In genomic region chr16:78337226-78337625, GRCm38 (mm10) we compare ENCODE assay signal across 22 mouse cellular contexts. TPM values are rescaled to one million over a fixed set of nuclear protein-coding genes. Genes with fewer than 3 reads are reported as not detected.
DNase-seq lines count a peak whose midpoint lies in the region; ATAC-seq lines count a peak whose summit lies in the region.
"Had no signal": no experiment of that assay in that cellular context is flagged by ENCODE, and none has a peak within 500 bp of the region (broad histone marks: within the 10 kb centered on the region; RNA-seq: fewer than 3 reads in every experiment).

No protein-coding gene starts in this region.

- no peak overlapping the region for H3K27ac ChIP-seq in heart, embryonic 10.5 days
- 0 out of 2 replicates have a peak overlapping the region, but pooled peaks have one; percentile 29 for H3K27ac ChIP-seq in midbrain, embryonic 10.5 days (replicated peaks)
- H3K27ac ChIP-seq in midbrain, embryonic 13.5 days = no peak overlapping the region
- peak overlapping the region; percentile 16; the same call in 1 of the 2 replicates for H3K27ac ChIP-seq in neural tube, embryonic 14.5 days (ENCODE audit: low read depth, low read length)
- H3K27ac ChIP-seq in hindbrain, embryonic 10.5 days = no peak overlapping the region
- H3K27ac ChIP-seq: hindbrain, postnatal 0 days; limb, embryonic 12.5 days; liver, embryonic 13.5 days; midbrain, embryonic 15.5 days; stomach, postnatal 0 days had no signal

- H3K9me3 ChIP-seq in heart, embryonic 10.5 days = no peaks in the 10 kb centered on the region
- no peaks in the 10 kb centered on the region for H3K9me3 ChIP-seq in midbrain, embryonic 10.5 days (replicated peaks)
- no peaks in the 10 kb centered on the region for H3K9me3 ChIP-seq in midbrain, embryonic 13.5 days
- H3K9me3 ChIP-seq in neural tube, embryonic 14.5 days (ENCODE audit: control insufficient read depth, low read length) = no peaks in the 10 kb centered on the region
- no peaks in the 10 kb centered on the region for H3K9me3 ChIP-seq in hindbrain, embryonic 10.5 days
- H3K9me3 ChIP-seq: limb, embryonic 12.5 days; liver, embryonic 13.5 days; midbrain, embryonic 15.5 days had no signal

- H3K4me1 ChIP-seq in heart, embryonic 10.5 days = no peaks in the 10 kb centered on the region
- H3K4me1 ChIP-seq in midbrain, embryonic 10.5 days = peaks cover 7% of the 10 kb centered on the region; the same call in 1 of the 2 replicates
- 0 out of 2 replicates have a peak, but pooled peaks cover 5% of the 10 kb centered on the region for H3K4me1 ChIP-seq in midbrain, embryonic 13.5 days (replicated peaks)
- no peaks in the 10 kb centered on the region for H3K4me1 ChIP-seq in neural tube, embryonic 14.5 days (ENCODE audit: control insufficient read depth, insufficient read depth, low read length)
- H3K4me1 ChIP-seq in hindbrain, embryonic 10.5 days (replicated peaks) = peaks cover 6% of the 10 kb centered on the region; the same call in 1 of the 2 replicates
- H3K4me1 ChIP-seq: liver, embryonic 13.5 days; midbrain, embryonic 15.5 days had no signal

- WGBS in heart, embryonic 10.5 days = 70% methylated on average over 8 of the region's 8 CpGs
- WGBS in midbrain, embryonic 10.5 days = 77% methylated on average over 8 of the region's 8 CpGs
- WGBS in midbrain, embryonic 13.5 days = 66% methylated on average over 8 of the region's 8 CpGs
- WGBS in neural tube, embryonic 14.5 days = 17% methylated on average over 8 of the region's 8 CpGs
- WGBS in hindbrain, embryonic 10.5 days = 76% methylated on average over 8 of the region's 8 CpGs

- peak; percentile 45 for DNase-seq in heart, adult 11 months
- no peak for DNase-seq in heart, embryonic 10.5 days (ENCODE audit: low spot score)
- no peak for DNase-seq in midbrain, embryonic 10.5 days (ENCODE audit: low spot score)
- DNase-seq in adrenal gland, postnatal 36 days = peak; percentile 21 to 38
- no peak for DNase-seq in hindbrain, embryonic 10.5 days (ENCODE audit: low spot score)
- DNase-seq: cerebellum, adult 11-12 months; cerebellum, postnatal 36 days; gastrocnemius, postnatal 25 days; heart, postnatal 14 days; kidney, postnatal 14 days; liver, embryonic 13.5 days; right cerebral cortex, postnatal 25 days had no signal

- no peak; the same call in 1 of the 2 replicates for ATAC-seq in midbrain, embryonic 13.5 days
- peak; percentile 78 for ATAC-seq in neural tube, embryonic 14.5 days (ENCODE audit: low read depth)
- ATAC-seq: activated CD4-positive, CD25-positive, alpha-beta regulatory T cell, adult 4 months; hindbrain, postnatal 0 days; midbrain, embryonic 15.5 days; Patski had no signal

- H3K27me3 ChIP-seq in heart, embryonic 10.5 days (ENCODE audit: insufficient read depth, poor library complexity, severe bottlenecking) = no peaks in the 10 kb centered on the region
- no peaks in the 10 kb centered on the region for H3K27me3 ChIP-seq in midbrain, embryonic 10.5 days (ENCODE audit: low read depth, poor library complexity, severe bottlenecking)
- H3K27me3 ChIP-seq in midbrain, embryonic 13.5 days = no peaks in the 10 kb centered on the region
- H3K27me3 ChIP-seq in neural tube, embryonic 14.5 days (ENCODE audit: control insufficient read depth, insufficient read depth, low read length) = no peaks in the 10 kb centered on the region
- no peaks in the 10 kb centered on the region for H3K27me3 ChIP-seq in hindbrain, embryonic 10.5 days (ENCODE audit: insufficient read depth, poor library complexity, severe bottlenecking)
- H3K27me3 ChIP-seq: limb, embryonic 12.5 days; liver, embryonic 13.5 days; midbrain, embryonic 15.5 days; Patski had no signal

- no peak overlapping the region for H3K9ac ChIP-seq in midbrain, embryonic 13.5 days (replicated peaks)
- H3K9ac ChIP-seq in neural tube, embryonic 14.5 days (replicated peaks; ENCODE audit: low read depth, low read length) = no peak overlapping the region
- H3K9ac ChIP-seq: limb, embryonic 12.5 days; liver, embryonic 13.5 days; midbrain, embryonic 15.5 days had no signal

- no peak overlapping the region for H3K4me2 ChIP-seq in midbrain, embryonic 13.5 days (replicated peaks)
- no peak overlapping the region for H3K4me2 ChIP-seq in neural tube, embryonic 14.5 days (ENCODE audit: low read depth, low read length)
- H3K4me2 ChIP-seq: heart, embryonic 11.5 days; limb, embryonic 12.5 days; liver, embryonic 13.5 days; midbrain, embryonic 15.5 days had no signal

- peaks cover 55% of the 10 kb centered on the region for H3K36me3 ChIP-seq in heart, embryonic 10.5 days
- H3K36me3 ChIP-seq in midbrain, embryonic 10.5 days = peaks cover 92% of the 10 kb centered on the region
- H3K36me3 ChIP-seq in midbrain, embryonic 13.5 days = peaks cover 52% of the 10 kb centered on the region
- peaks cover 17% of the 10 kb centered on the region for H3K36me3 ChIP-seq in neural tube, embryonic 14.5 days (ENCODE audit: control insufficient read depth, insufficient read depth, low read length)
- peaks cover 89% of the 10 kb centered on the region for H3K36me3 ChIP-seq in hindbrain, embryonic 10.5 days

- H3K4me3 ChIP-seq in heart, embryonic 10.5 days = no peak overlapping the region
- H3K4me3 ChIP-seq in midbrain, embryonic 10.5 days = no peak overlapping the region
- H3K4me3 ChIP-seq in midbrain, embryonic 13.5 days (replicated peaks) = no peak overlapping the region
- H3K4me3 ChIP-seq in neural tube, embryonic 14.5 days (ENCODE audit: low read depth, low read length) = no peak overlapping the region
- no peak overlapping the region for H3K4me3 ChIP-seq in hindbrain, embryonic 10.5 days
- H3K4me3 ChIP-seq: erythroblast, embryonic 14.5 days; limb, embryonic 12.5 days; liver, embryonic 13.5 days; midbrain, embryonic 15.5 days had no signal

RNA-seq across cellular contexts. Expression of gene Cxadr, which starts 35.9 kb away (rescaled TPM):
- 27.9 and 35.9 TPM in 2 replicates for polyA plus RNA-seq in heart, embryonic 10.5 days (2016; fragmentation: Nextera tagmentation; extraction: Ambion mirVana)
- polyA plus RNA-seq in midbrain, embryonic 10.5 days (2016; fragmentation: Nextera tagmentation; extraction: Ambion mirVana) = 59.9 and 75.6 TPM in 2 replicates
- 135 and 153 TPM in 2 replicates for polyA plus RNA-seq in midbrain, embryonic 13.5 days (2015; fragmentation: Nextera tagmentation; extraction: Ambion mirVana)
- total RNA-seq in adrenal gland, postnatal 36 days (2021) = 10 to 100 TPM in 1 of 2 experiments, 1 to 10 TPM in 1; 6.7 to 32.1 TPM
- polyA plus RNA-seq in neural tube, embryonic 14.5 days (2014; fragmentation: Nextera tagmentation; extraction: Ambion mirVana) = 99.4 and 115 TPM in 2 replicates
- polyA plus RNA-seq in hindbrain, embryonic 10.5 days (2016; fragmentation: Nextera tagmentation; extraction: Ambion mirVana) = 48.3 and 58.4 TPM in 2 replicates
- polyA plus RNA-seq: erythroblast, embryonic 14.5 days had no signal

RNA-seq across cellular contexts. Expression of gene Btg3, which starts 39.8 kb away (rescaled TPM):
- 76.6 and 93.9 TPM in 2 replicates for polyA plus RNA-seq in heart, embryonic 10.5 days (2016; fragmentation: Nextera tagmentation; extraction: Ambion mirVana)
- 40.0 and 43.6 TPM in 2 replicates for polyA plus RNA-seq in midbrain, embryonic 10.5 days (2016; fragmentation: Nextera tagmentation; extraction: Ambion mirVana)
- polyA plus RNA-seq in midbrain, embryonic 13.5 days (2015; fragmentation: Nextera tagmentation; extraction: Ambion mirVana) = 24.6 and 27.4 TPM in 2 replicates
- 10 to 100 TPM; 40.5 to 41.1 TPM for total RNA-seq in adrenal gland, postnatal 36 days (2021)
- 18.4 and 22.4 TPM in 2 replicates for polyA plus RNA-seq in neural tube, embryonic 14.5 days (2014; fragmentation: Nextera tagmentation; extraction: Ambion mirVana)
- 39.9 and 42.1 TPM in 2 replicates for polyA plus RNA-seq in hindbrain, embryonic 10.5 days (2016; fragmentation: Nextera tagmentation; extraction: Ambion mirVana)

Comparison
In these comparisons a context has a peak if more than half of its experiments do, and no peak if none do; other contexts are left out.
1. DNase-seq: peak in heart, adult 11 months (single experiment) and adrenal gland, postnatal 36 days (2 of 2); none in heart, embryonic 10.5 days (single experiment), midbrain, embryonic 10.5 days (single experiment) and hindbrain, embryonic 10.5 days (single experiment).
2. H3K27ac ChIP-seq: peak in midbrain, embryonic 10.5 days (single experiment) and neural tube, embryonic 14.5 days (single experiment); none in heart, embryonic 10.5 days (single experiment), midbrain, embryonic 13.5 days (single experiment) and hindbrain, embryonic 10.5 days (single experiment).